Mouse (Mus musculus): ENCODE data around the gene Ptprm. TPM values are rescaled to one million over a fixed set of nuclear protein-coding genes. Genes with fewer than 3 reads are reported as not detected.

The Ptprm gene
- polyA plus RNA-seq, 1 experiment: not detected

- 87% methylated on average over 11 of the region's 11 CpGs for WGBS
- Histone ChIP-seq H3K4me1 (ENCODE audit: control insufficient read depth, insufficient read depth, low read length) (no peaks in the 10 kb centered on the region), H3K4me3 (ENCODE audit: insufficient read depth, low read depth, low read length) (no peak overlapping the region), H3K27ac (ENCODE audit: insufficient read depth, low read depth, low read length) (no peak overlapping the region)
- TF ChIP-seq POLR2A (IDR thresholded peaks at IDR 0.05; ENCODE audit: insufficient read depth, low read depth, low read length) (no peak), CTCF (IDR thresholded peaks at IDR 0.05; ENCODE audit: insufficient read depth, low read depth, low read length) (no peak)
These were observed 9.3 kb upstream of the Ptprm start for GRCm38 (mm10) chr17:67363377-67364070.

GRCm38 (mm10) chr17:67362131-67362530, 7.9 kb upstream of the Ptprm start:
- TF ChIP-seq CTCF (IDR thresholded peaks at IDR 0.05; ENCODE audit: insufficient read depth, low read depth, low read length) (no peak), POLR2A (IDR thresholded peaks at IDR 0.05; ENCODE audit: insufficient read depth, low read depth, low read length) (no peak)
- H3K27ac ChIP-seq (ENCODE audit: insufficient read depth, low read depth, low read length): no peak overlapping the region
- no peaks in the 10 kb centered on the region for H3K4me1 ChIP-seq (ENCODE audit: control insufficient read depth, insufficient read depth, low read length)
- H3K4me3 ChIP-seq (ENCODE audit: insufficient read depth, low read depth, low read length): no peak overlapping the region
- 93% methylated on average over 6 of the region's 6 CpGs for WGBS

GRCm38 (mm10) chr17:67360606-67361005, 6.3 kb upstream of the Ptprm start:
- Histone ChIP-seq H3K27ac (ENCODE audit: insufficient read depth, low read depth, low read length) (no peak overlapping the region), H3K4me1 (ENCODE audit: control insufficient read depth, insufficient read depth, low read length) (no peaks in the 10 kb centered on the region), H3K4me3 (ENCODE audit: insufficient read depth, low read depth, low read length) (no peak overlapping the region)
- no peak for TF ChIP-seq CTCF (IDR thresholded peaks at IDR 0.05; ENCODE audit: insufficient read depth, low read depth, low read length)
- no peak for TF ChIP-seq POLR2A (IDR thresholded peaks at IDR 0.05; ENCODE audit: insufficient read depth, low read depth, low read length)
- WGBS: 50% methylated on average over 3 of the region's 3 CpGs

- no peak for TF ChIP-seq POLR2A (IDR thresholded peaks at IDR 0.05; ENCODE audit: insufficient read depth, low read depth, low read length)
- no peak for TF ChIP-seq CTCF (IDR thresholded peaks at IDR 0.05; ENCODE audit: insufficient read depth, low read depth, low read length)
- 94% methylated on average over 5 of the region's 5 CpGs for WGBS
- Histone ChIP-seq H3K4me3 (ENCODE audit: insufficient read depth, low read depth, low read length) (no peak overlapping the region), H3K27ac (ENCODE audit: insufficient read depth, low read depth, low read length) (no peak overlapping the region), H3K4me1 (ENCODE audit: control insufficient read depth, insufficient read depth, low read length) (no peaks in the 10 kb centered on the region)
These were observed 5.3 kb upstream of the Ptprm start for GRCm38 (mm10) chr17:67359578-67359977.

- H3K27ac ChIP-seq (ENCODE audit: insufficient read depth, low read depth, low read length): no peak overlapping the region
- TF ChIP-seq POLR2A (IDR thresholded peaks at IDR 0.05; ENCODE audit: insufficient read depth, low read depth, low read length): no peak
- TF ChIP-seq CTCF (IDR thresholded peaks at IDR 0.05; ENCODE audit: insufficient read depth, low read depth, low read length): no peak
- 95% methylated on average over 7 of the region's 7 CpGs for WGBS
- H3K4me1 ChIP-seq (ENCODE audit: control insufficient read depth, insufficient read depth, low read length): no peaks in the 10 kb centered on the region
- no peak overlapping the region for H3K4me3 ChIP-seq (ENCODE audit: insufficient read depth, low read depth, low read length)
These were observed 4.3 kb upstream of the Ptprm start for GRCm38 (mm10) chr17:67358541-67358940.

- no peak overlapping the region for H3K4me3 ChIP-seq (ENCODE audit: insufficient read depth, low read depth, low read length)
- H3K27ac ChIP-seq (ENCODE audit: insufficient read depth, low read depth, low read length): no peak overlapping the region
- WGBS: 94% methylated on average over 4 of the region's 4 CpGs
These were observed 2.9 kb upstream of the Ptprm start for GRCm38 (mm10) chr17:67357191-67357590.

GRCm38 (mm10) chr17:67355251-67355650, 994 bp upstream of the Ptprm start:
- TF ChIP-seq POLR2A (IDR thresholded peaks at IDR 0.05; ENCODE audit: insufficient read depth, low read depth, low read length) (no peak), CTCF (IDR thresholded peaks at IDR 0.05; ENCODE audit: insufficient read depth, low read depth, low read length) (no peak)
- WGBS: 47% methylated on average over 5 of the region's 5 CpGs

More at GRCm38 (mm10) chr17:67357191-67357590, 2.9 kb upstream of the Ptprm start:
- no peak for TF ChIP-seq CTCF (IDR thresholded peaks at IDR 0.05; ENCODE audit: insufficient read depth, low read depth, low read length)
- TF ChIP-seq POLR2A (IDR thresholded peaks at IDR 0.05; ENCODE audit: insufficient read depth, low read depth, low read length): no peak
- H3K4me1 ChIP-seq (ENCODE audit: control insufficient read depth, insufficient read depth, low read length): no peaks in the 10 kb centered on the region

GRCm38 (mm10) chr17:67353796-67354450, 334 bp downstream of the Ptprm start:
- under 1% methylated on average over 68 of the region's 68 CpGs for WGBS
- peak overlapping the region; percentile 89 for H3K27ac ChIP-seq (ENCODE audit: insufficient read depth, low read depth, low read length)
- TF ChIP-seq CTCF (IDR thresholded peaks at IDR 0.05; ENCODE audit: insufficient read depth, low read depth, low read length): no peak
- TF ChIP-seq POLR2A (IDR thresholded peaks at IDR 0.05; ENCODE audit: insufficient read depth, low read depth, low read length): no peak
- no peaks in the 10 kb centered on the region for H3K4me1 ChIP-seq (ENCODE audit: control insufficient read depth, insufficient read depth, low read length)
- peak overlapping the region; percentile 87 for H3K4me3 ChIP-seq (ENCODE audit: insufficient read depth, low read depth, low read length)

More at GRCm38 (mm10) chr17:67355251-67355650, 994 bp upstream of the Ptprm start:
- no peak overlapping the region for H3K4me3 ChIP-seq (ENCODE audit: insufficient read depth, low read depth, low read length)
- H3K27ac ChIP-seq (ENCODE audit: insufficient read depth, low read depth, low read length): no peak overlapping the region
- H3K4me1 ChIP-seq (ENCODE audit: control insufficient read depth, insufficient read depth, low read length): no peaks in the 10 kb centered on the region
